In the genomic region with DNA sequence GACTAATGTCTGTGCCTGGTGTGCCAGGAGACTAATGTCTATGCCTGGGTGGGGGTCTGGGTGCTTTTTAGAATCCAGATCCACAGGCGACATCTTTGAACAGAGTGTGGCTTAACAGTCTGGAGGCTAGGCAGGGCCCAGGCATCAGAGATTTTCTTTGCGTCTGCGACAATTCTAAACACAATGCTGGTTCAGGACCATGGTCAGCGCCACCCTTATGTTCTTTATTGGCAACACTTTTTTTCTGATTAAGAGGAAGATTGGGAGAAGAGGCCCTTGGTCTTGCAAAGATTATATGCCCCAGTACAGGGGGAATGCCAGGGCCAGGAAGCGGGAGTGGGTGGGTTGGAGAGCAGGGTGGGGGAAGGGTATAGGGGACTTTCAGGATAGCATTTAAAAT, we compare ENCODE assay signal across 8 mouse cellular contexts.
DNase-seq lines count a peak whose midpoint lies in the region; ATAC-seq lines count a peak whose summit lies in the region.

No protein-coding gene starts in this region.

- ATAC-seq in granulocyte monocyte progenitor cell, adult 5-6 weeks (replicated peaks; ENCODE audit: poor library complexity, severe bottlenecking): no peak

- peak; percentile 14 for DNase-seq in kidney, adult 18-20 months
- DNase-seq in kidney, adult 11 months: no peak
- DNase-seq in Muller cell, postnatal 12 days (ENCODE audit: inconsistent ontology term): peak; percentile 51
- DNase-seq in embryo, embryonic 10.5 days (ENCODE audit: low spot score): peak; percentile 83
- peak; percentile 81 for DNase-seq in mesoderm, embryonic 11.5 days (ENCODE audit: low read depth, low spot score)
- no peak for DNase-seq in right cerebral cortex, postnatal 25 days
- DNase-seq in cerebellum, postnatal 4 days (ENCODE audit: low spot score in 2 of 2): no peak

Comparison
In these comparisons a context has a peak if more than half of its experiments do, and no peak if none do; other contexts are left out.
1. DNase-seq: peak in kidney, adult 18-20 months (single experiment), Muller cell, postnatal 12 days (single experiment), embryo, embryonic 10.5 days (single experiment) and mesoderm, embryonic 11.5 days (single experiment); none in kidney, adult 11 months (single experiment), right cerebral cortex, postnatal 25 days (single experiment) and cerebellum, postnatal 4 days (0 of 2).